Mouse (Mus musculus): ENCODE data around the gene Grn. TPM values are rescaled to one million over a fixed set of nuclear protein-coding genes. Genes with fewer than 3 reads are reported as not detected.
"Not testable (repeated sequence)": the region's sequence is repeated elsewhere in the genome, so short reads cannot be mapped to it uniquely, and the experiment has no call there.

Gene Grn
- polyA plus RNA-seq, 1 experiment from 2014 or later: 215 TPM

DNA sequence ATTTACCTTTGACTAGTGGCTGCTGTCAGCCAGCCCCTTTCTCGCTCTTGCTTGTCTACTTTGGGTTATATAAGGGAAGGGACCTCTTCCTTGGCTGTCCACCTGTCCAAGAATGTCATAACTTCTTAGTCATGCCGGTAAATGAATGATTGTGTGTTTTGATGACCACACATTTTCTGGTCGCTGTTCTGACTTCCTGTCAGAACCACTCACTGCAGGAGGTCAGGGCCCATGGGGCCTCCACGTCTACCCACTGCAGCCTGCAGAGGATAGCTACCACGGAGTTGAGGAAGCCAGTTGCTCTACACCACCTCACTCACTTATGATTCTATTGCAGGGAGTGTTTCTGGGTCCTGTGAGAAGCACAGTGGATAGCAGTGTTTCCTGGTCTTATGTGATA is 44.0 kb upstream of the Grn start:
- no peaks in the 10 kb centered on the region for H3K36me3 ChIP-seq (ENCODE audit: insufficient read depth, low read length)
- ATAC-seq (no peak), DNase-seq (ENCODE audit: low spot score) (no peak)
- no peak overlapping the region for H3K27ac ChIP-seq (ENCODE audit: low read length)
- no peak overlapping the region for H3K4me2 ChIP-seq (replicated peaks; ENCODE audit: low read depth, low read length)
- no peaks in the 10 kb centered on the region for H3K4me1 ChIP-seq (ENCODE audit: insufficient read depth, low read depth, low read length)
- no peaks in the 10 kb centered on the region for H3K9me3 ChIP-seq (ENCODE audit: low read length)
- 43% methylated on average over 5 of the region's 5 CpGs for WGBS
- no peak overlapping the region for H3K9ac ChIP-seq (replicated peaks; ENCODE audit: low read depth)
- H3K27me3 ChIP-seq (replicated peaks; ENCODE audit: insufficient read depth, low read length): no peaks in the 10 kb centered on the region
- no peak overlapping the region for H3K4me3 ChIP-seq (ENCODE audit: low read depth, low read length)
- TF ChIP-seq EP300 (IDR thresholded peaks at IDR 0.05): no peak
- TF ChIP-seq CTCF (IDR thresholded peaks at IDR 0.05): no peak

GRCm38 (mm10) chr11:102389436-102389835 is 40.7 kb upstream of the Grn start:
- not testable (repeated sequence) for H3K27ac ChIP-seq (ENCODE audit: low read length); H3K27me3 ChIP-seq (replicated peaks; ENCODE audit: insufficient read depth, low read length)
- WGBS: 79% methylated on average over 4 of the region's 5 CpGs

DNA sequence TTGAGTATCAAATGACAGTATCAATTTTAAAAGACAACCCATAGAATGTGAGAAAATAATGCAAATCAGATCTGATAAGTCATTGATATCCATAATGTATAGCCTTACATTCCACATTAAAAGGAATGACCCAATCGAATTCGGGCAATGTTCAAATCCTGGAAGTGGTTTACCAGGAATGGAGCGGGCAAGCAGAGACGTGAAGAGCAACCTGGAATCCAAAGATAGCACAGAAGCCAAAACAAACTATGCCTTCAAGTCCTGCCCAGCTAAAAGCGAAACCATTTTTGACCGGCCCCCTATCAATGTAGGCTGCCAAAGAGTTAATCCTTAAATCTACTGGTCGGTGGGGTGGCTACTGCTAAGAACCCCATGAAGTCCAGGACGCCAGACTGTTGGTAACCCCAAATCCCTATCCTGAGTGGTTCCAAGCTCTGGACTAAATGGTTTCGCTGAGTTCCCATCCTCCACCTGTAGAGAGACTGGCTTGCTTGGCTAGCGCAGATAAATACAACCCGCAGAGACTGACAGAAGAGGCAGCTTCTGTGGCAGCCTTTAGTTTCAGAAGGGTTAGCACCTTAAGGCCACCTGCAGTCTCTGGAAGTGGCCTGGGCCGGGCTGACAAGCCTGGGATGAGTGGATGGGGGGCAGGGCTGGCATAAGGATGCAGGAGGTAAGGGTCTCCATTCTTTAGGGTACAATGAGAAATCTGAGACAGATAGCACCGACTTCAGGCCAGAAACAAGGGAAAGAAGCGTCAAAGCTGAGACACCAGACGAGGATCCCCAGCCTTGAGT is 37.5 kb upstream of the Grn start:
- peaks cover 6% of the 10 kb centered on the region; the same call in 1 of the 2 replicates for H3K4me1 ChIP-seq (ENCODE audit: insufficient read depth, low read depth, low read length)
- no peaks in the 10 kb centered on the region for H3K9me3 ChIP-seq (ENCODE audit: low read length)
- no peak overlapping the region for H3K27ac ChIP-seq (ENCODE audit: low read length)
- TF ChIP-seq CTCF (IDR thresholded peaks at IDR 0.05): no peak
- TF ChIP-seq EP300 (IDR thresholded peaks at IDR 0.05): no peak
- WGBS: 14% methylated on average over 15 of the region's 15 CpGs
- no peaks in the 10 kb centered on the region for H3K36me3 ChIP-seq (ENCODE audit: insufficient read depth, low read length)
- peak; percentile 12 for ATAC-seq
- no peak overlapping the region for H3K9ac ChIP-seq (replicated peaks; ENCODE audit: low read depth)
- H3K4me3 ChIP-seq (ENCODE audit: low read depth, low read length): peak overlapping the region; percentile 24; the same call in 1 of the 2 replicates
- no peak for DNase-seq (ENCODE audit: low spot score)
- H3K27me3 ChIP-seq (replicated peaks; ENCODE audit: insufficient read depth, low read length): 0 out of 2 replicates have a peak, but pooled peaks cover 2% of the 10 kb centered on the region
- H3K4me2 ChIP-seq (replicated peaks; ENCODE audit: low read depth, low read length): peak overlapping the region; percentile 67

More at GRCm38 (mm10) chr11:102389436-102389835, 40.7 kb upstream of the Grn start:
- not testable (repeated sequence) for DNase-seq (ENCODE audit: low spot score); H3K4me2 ChIP-seq (replicated peaks; ENCODE audit: low read depth, low read length); H3K4me1 ChIP-seq (ENCODE audit: insufficient read depth, low read depth, low read length); ATAC-seq; H3K36me3 ChIP-seq (ENCODE audit: insufficient read depth, low read length); H3K4me3 ChIP-seq (ENCODE audit: low read depth, low read length); H3K9ac ChIP-seq (replicated peaks; ENCODE audit: low read depth); H3K9me3 ChIP-seq (ENCODE audit: low read length)

GRCm38 (mm10) chr11:102393238-102393634 is 36.9 kb upstream of the Grn start, which contains the start of gene Rundc3a:
Gene Rundc3a (plus strand): TSS chr11:102393403.
- H3K27ac ChIP-seq (ENCODE audit: low read length): no peak within 1 kb of the TSS
- 0 out of 2 replicates have a peak, but pooled peaks cover 5% of the 10 kb centered on the region for H3K27me3 ChIP-seq (replicated peaks; ENCODE audit: insufficient read depth, low read length)
- H3K9ac ChIP-seq (replicated peaks; ENCODE audit: low read depth): no peak within 1 kb of the TSS
- TF ChIP-seq EP300 (IDR thresholded peaks at IDR 0.05) (no peak), CTCF (IDR thresholded peaks at IDR 0.05) (no peak)
- ATAC-seq (peak; percentile 88), DNase-seq (ENCODE audit: low spot score) (peak; percentile 84)
- peak within 1 kb of the TSS; percentile 67 for H3K4me2 ChIP-seq (replicated peaks; ENCODE audit: low read depth, low read length)
- peaks cover 6% of the 10 kb centered on the region; the same call in 1 of the 2 replicates for H3K4me1 ChIP-seq (ENCODE audit: insufficient read depth, low read depth, low read length)
- H3K9me3 ChIP-seq (ENCODE audit: low read length): no peaks in the 10 kb centered on the region
- H3K4me3 ChIP-seq (ENCODE audit: low read depth, low read length): peak within 1 kb of the TSS; percentile 24
- WGBS: 1% methylated on average over 25 of the region's 34 CpGs
- H3K36me3 ChIP-seq (ENCODE audit: insufficient read depth, low read length): no peaks in the 10 kb centered on the region

GRCm38 (mm10) chr11:102393719-102394420 is 36.2 kb upstream of the Grn start:
- DNase-seq (ENCODE audit: low spot score) (no peak), ATAC-seq (peak; percentile 8; the same call in 1 of the 2 replicates)
- no peak overlapping the region for H3K9ac ChIP-seq (replicated peaks; ENCODE audit: low read depth)
- 0 out of 2 replicates have a peak, but pooled peaks cover 5% of the 10 kb centered on the region for H3K27me3 ChIP-seq (replicated peaks; ENCODE audit: insufficient read depth, low read length)
- WGBS: 9% methylated on average over 17 of the region's 17 CpGs
- H3K36me3 ChIP-seq (ENCODE audit: insufficient read depth, low read length): no peaks in the 10 kb centered on the region
- peaks cover 6% of the 10 kb centered on the region; the same call in 1 of the 2 replicates for H3K4me1 ChIP-seq (ENCODE audit: insufficient read depth, low read depth, low read length)
- peak overlapping the region; percentile 67 for H3K4me2 ChIP-seq (replicated peaks; ENCODE audit: low read depth, low read length)
- H3K27ac ChIP-seq (ENCODE audit: low read length): no peak overlapping the region
- TF ChIP-seq EP300 (IDR thresholded peaks at IDR 0.05): no peak
- TF ChIP-seq CTCF (IDR thresholded peaks at IDR 0.05): no peak
- H3K4me3 ChIP-seq (ENCODE audit: low read depth, low read length): peak overlapping the region; percentile 24
- H3K9me3 ChIP-seq (ENCODE audit: low read length): no peaks in the 10 kb centered on the region

DNA sequence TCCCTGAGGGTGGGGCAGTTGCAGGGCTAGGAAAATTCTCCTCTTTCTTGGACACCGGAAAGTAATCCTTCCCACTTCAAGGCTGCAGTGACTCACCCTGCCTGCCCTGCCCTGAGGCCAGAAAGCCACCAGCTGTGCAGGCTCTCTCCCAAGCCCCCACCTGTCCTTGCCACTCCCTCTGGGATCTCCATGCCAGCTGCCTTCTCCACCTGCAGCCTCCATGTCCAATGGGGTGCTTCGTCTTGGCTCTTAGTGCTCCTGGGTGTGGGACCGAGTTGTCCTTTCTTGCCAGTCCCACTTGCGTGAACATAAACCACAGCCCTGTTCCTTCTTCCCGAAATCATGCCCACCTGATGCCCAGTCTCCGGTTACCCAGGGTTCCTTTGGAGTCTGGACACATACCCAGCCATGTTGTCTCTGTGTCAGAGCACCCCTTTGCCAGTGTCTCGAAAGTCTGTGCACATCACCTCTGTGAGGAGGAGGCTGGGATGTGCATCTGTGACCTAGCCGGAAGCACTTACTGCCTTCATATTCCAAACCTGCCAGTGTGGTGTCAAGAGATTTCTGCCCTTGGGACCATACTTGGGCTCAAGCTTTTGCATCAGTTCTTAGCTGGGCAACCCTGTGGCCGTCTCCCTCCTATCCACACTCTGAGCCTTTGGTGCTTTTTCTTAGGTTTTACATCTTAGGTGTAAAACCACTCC is 35.5 kb upstream of the Grn start:
- H3K9me3 ChIP-seq (ENCODE audit: low read length): no peaks in the 10 kb centered on the region
- no peak overlapping the region for H3K4me2 ChIP-seq (replicated peaks; ENCODE audit: low read depth, low read length)
- peaks cover 6% of the 10 kb centered on the region for H3K4me1 ChIP-seq (ENCODE audit: insufficient read depth, low read depth, low read length)
- 81% methylated on average over 9 of the region's 9 CpGs for WGBS
- no peak for DNase-seq (ENCODE audit: low spot score)
- H3K27me3 ChIP-seq (replicated peaks; ENCODE audit: insufficient read depth, low read length): peaks cover 12% of the 10 kb centered on the region; the same call in 1 of the 2 replicates
- H3K36me3 ChIP-seq (ENCODE audit: insufficient read depth, low read length): no peaks in the 10 kb centered on the region
- TF ChIP-seq CTCF (IDR thresholded peaks at IDR 0.05) (no peak), EP300 (IDR thresholded peaks at IDR 0.05) (no peak)
- ATAC-seq: no peak
- no peak overlapping the region for H3K27ac ChIP-seq (ENCODE audit: low read length)
- H3K9ac ChIP-seq (replicated peaks; ENCODE audit: low read depth): no peak overlapping the region
- H3K4me3 ChIP-seq (ENCODE audit: low read depth, low read length): no peak overlapping the region
